Mouse (Mus musculus): Measurements from ENCODE around the gene P3h3.

DNA sequence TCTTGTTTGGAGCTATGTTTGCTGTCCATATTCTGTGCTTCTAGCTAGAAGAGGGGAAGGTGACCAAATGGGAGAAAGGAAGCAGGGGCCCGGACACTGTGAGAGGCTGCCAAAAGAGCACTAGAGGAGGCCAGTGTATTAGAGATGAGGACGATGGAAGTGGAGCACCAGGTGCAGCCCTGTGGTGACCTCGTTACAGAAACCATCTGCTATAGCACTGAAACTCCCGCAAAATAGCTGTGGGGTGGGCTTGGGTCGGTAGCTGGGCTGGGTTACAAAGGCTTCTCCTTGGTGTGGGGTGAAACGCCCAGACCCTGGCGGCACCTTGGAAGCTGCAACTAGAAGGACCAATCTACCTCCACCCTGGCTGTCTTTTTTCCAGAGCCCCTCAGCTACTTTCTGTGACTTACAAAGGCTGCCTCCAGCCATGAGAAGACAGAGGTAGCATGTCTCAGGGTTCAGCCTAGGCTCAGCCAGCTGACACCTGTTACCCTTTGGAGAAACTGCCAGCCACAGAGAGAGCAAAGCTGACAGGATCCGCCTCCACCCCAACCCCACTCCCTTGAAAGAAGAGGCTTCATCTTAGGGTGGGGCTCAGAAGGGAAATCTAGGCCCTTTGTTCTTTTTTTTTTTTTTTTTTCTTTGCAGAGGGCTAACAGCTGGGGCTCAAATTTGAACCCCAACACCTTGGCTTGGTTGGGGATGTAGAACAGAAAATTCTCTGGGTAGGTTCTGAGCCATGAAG is 42.7 kb upstream of the P3h3 start:
- TF ChIP-seq TAL1 (IDR thresholded peaks at IDR 0.05; ENCODE audit: low read length) (no peak), GATA1 (IDR thresholded peaks at IDR 0.05; ENCODE audit: low read length) (no peak)
